Mouse (Mus musculus): Measurements from ENCODE around the gene Tmem132c. TPM values are rescaled to one million over a fixed set of nuclear protein-coding genes. Genes with fewer than 3 reads are reported as not detected.
"Not testable (repeated sequence)": the region's sequence is repeated elsewhere in the genome, so short reads cannot be mapped to it uniquely, and the experiment has no call there.

Gene Tmem132c
- polyA plus RNA-seq, 1 experiment from 2014 or later, result 0.93 TPM

GRCm38 (mm10) chr5:127346364-127346763 lies 104.8 kb downstream of the Tmem132c start:
- Histone ChIP-seq H3K4me1 (ENCODE audit: control insufficient read depth, insufficient read depth, low read length) (no peaks in the 10 kb centered on the region), H3K9ac (ENCODE audit: low read length) (no peak overlapping the region), H3K4me3 (ENCODE audit: low read length) (no peak overlapping the region), H3K27ac (ENCODE audit: low read length) (no peak overlapping the region), H3K36me3 (ENCODE audit: control insufficient read depth, insufficient read depth) (no peaks in the 10 kb centered on the region), H3K27me3 (ENCODE audit: control insufficient read depth, insufficient read depth, low read length) (no peaks in the 10 kb centered on the region), H3K4me2 (ENCODE audit: low read depth, low read length) (no peak overlapping the region), H3K9me3 (replicated peaks; ENCODE audit: control insufficient read depth, low read length) (no peaks in the 10 kb centered on the region)
- WGBS, result 87% methylated on average over 2 of the region's 2 CpGs
- no peak for ATAC-seq (replicated peaks; ENCODE audit: extremely low read depth, insufficient read depth, low FRiP score)

GRCm38 (mm10) chr5:127347053-127347748 lies 105.6 kb downstream of the Tmem132c start:
- no peaks in the 10 kb centered on the region for H3K36me3 ChIP-seq (ENCODE audit: control insufficient read depth, insufficient read depth)
- H3K27ac ChIP-seq (ENCODE audit: low read length), result no peak overlapping the region
- no peak overlapping the region for H3K4me2 ChIP-seq (ENCODE audit: low read depth, low read length)
- no peaks in the 10 kb centered on the region for H3K4me1 ChIP-seq (ENCODE audit: control insufficient read depth, insufficient read depth, low read length)
- no peak overlapping the region for H3K4me3 ChIP-seq (ENCODE audit: low read length)
- 78% methylated on average over 12 of the region's 12 CpGs for WGBS
- H3K9ac ChIP-seq (ENCODE audit: low read length), result no peak overlapping the region
- no peaks in the 10 kb centered on the region for H3K9me3 ChIP-seq (replicated peaks; ENCODE audit: control insufficient read depth, low read length)
- no peak for ATAC-seq (replicated peaks; ENCODE audit: extremely low read depth, insufficient read depth, low FRiP score)
- H3K27me3 ChIP-seq (ENCODE audit: control insufficient read depth, insufficient read depth, low read length), result no peaks in the 10 kb centered on the region

GRCm38 (mm10) chr5:127349221-127350065 lies 107.8 kb downstream of the Tmem132c start:
- Histone ChIP-seq H3K27ac (ENCODE audit: low read length) (no peak overlapping the region), H3K36me3 (ENCODE audit: control insufficient read depth, insufficient read depth) (no peaks in the 10 kb centered on the region), H3K4me3 (ENCODE audit: low read length) (no peak overlapping the region), H3K9me3 (replicated peaks; ENCODE audit: control insufficient read depth, low read length) (no peaks in the 10 kb centered on the region), H3K4me1 (ENCODE audit: control insufficient read depth, insufficient read depth, low read length) (no peaks in the 10 kb centered on the region), H3K4me2 (ENCODE audit: low read depth, low read length) (no peak overlapping the region), H3K27me3 (ENCODE audit: control insufficient read depth, insufficient read depth, low read length) (no peaks in the 10 kb centered on the region), H3K9ac (ENCODE audit: low read length) (no peak overlapping the region)
- ATAC-seq (replicated peaks; ENCODE audit: extremely low read depth, insufficient read depth, low FRiP score), result no peak
- 64% methylated on average over 9 of the region's 9 CpGs for WGBS

- ATAC-seq (replicated peaks; ENCODE audit: extremely low read depth, insufficient read depth, low FRiP score), result no peak
- no peaks in the 10 kb centered on the region for H3K9me3 ChIP-seq (replicated peaks; ENCODE audit: control insufficient read depth, low read length)
- H3K27me3 ChIP-seq (ENCODE audit: control insufficient read depth, insufficient read depth, low read length), result no peaks in the 10 kb centered on the region
- no peaks in the 10 kb centered on the region for H3K4me1 ChIP-seq (ENCODE audit: control insufficient read depth, insufficient read depth, low read length)
- 66% methylated on average over 2 of the region's 2 CpGs for WGBS
- no peak overlapping the region for H3K4me3 ChIP-seq (ENCODE audit: low read length)
- no peaks in the 10 kb centered on the region for H3K36me3 ChIP-seq (ENCODE audit: control insufficient read depth, insufficient read depth)
- H3K27ac ChIP-seq (ENCODE audit: low read length), result no peak overlapping the region
- H3K4me2 ChIP-seq (ENCODE audit: low read depth, low read length), result no peak overlapping the region
- H3K9ac ChIP-seq (ENCODE audit: low read length), result no peak overlapping the region
Measured at GRCm38 (mm10) chr5:127353002-127353401, 111.4 kb downstream of the Tmem132c start.

GRCm38 (mm10) chr5:127355836-127356235 lies 114.2 kb downstream of the Tmem132c start:
- WGBS, result 10% methylated on average over 8 of the region's 8 CpGs
- no peak overlapping the region for H3K27ac ChIP-seq (ENCODE audit: low read length)
- H3K9ac ChIP-seq (ENCODE audit: low read length), result no peak overlapping the region
- H3K9me3 ChIP-seq (replicated peaks; ENCODE audit: control insufficient read depth, low read length), result no peaks in the 10 kb centered on the region
- H3K36me3 ChIP-seq (ENCODE audit: control insufficient read depth, insufficient read depth), result no peaks in the 10 kb centered on the region
- no peaks in the 10 kb centered on the region for H3K4me1 ChIP-seq (ENCODE audit: control insufficient read depth, insufficient read depth, low read length)
- H3K4me2 ChIP-seq (ENCODE audit: low read depth, low read length), result no peak overlapping the region
- no peak overlapping the region for H3K4me3 ChIP-seq (ENCODE audit: low read length)
- H3K27me3 ChIP-seq (ENCODE audit: control insufficient read depth, insufficient read depth, low read length), result no peaks in the 10 kb centered on the region
- ATAC-seq (replicated peaks; ENCODE audit: extremely low read depth, insufficient read depth, low FRiP score), result no peak

GRCm38 (mm10) chr5:127357878-127358277 lies 116.3 kb downstream of the Tmem132c start:
- H3K27me3 ChIP-seq (ENCODE audit: control insufficient read depth, insufficient read depth, low read length); H3K4me3 ChIP-seq (ENCODE audit: low read length); H3K4me2 ChIP-seq (ENCODE audit: low read depth, low read length); H3K27ac ChIP-seq (ENCODE audit: low read length); H3K9ac ChIP-seq (ENCODE audit: low read length); H3K36me3 ChIP-seq (ENCODE audit: control insufficient read depth, insufficient read depth); H3K9me3 ChIP-seq (replicated peaks; ENCODE audit: control insufficient read depth, low read length); ATAC-seq (replicated peaks; ENCODE audit: extremely low read depth, insufficient read depth, low FRiP score); H3K4me1 ChIP-seq (ENCODE audit: control insufficient read depth, insufficient read depth, low read length): not testable (repeated sequence)
- WGBS, result 88% methylated on average over 4 of the region's 4 CpGs

GRCm38 (mm10) chr5:127361145-127361544 lies 119.5 kb downstream of the Tmem132c start:
- Histone ChIP-seq H3K9me3 (replicated peaks; ENCODE audit: control insufficient read depth, low read length) (no peaks in the 10 kb centered on the region; the same call in 1 of the 2 replicates), H3K4me1 (ENCODE audit: control insufficient read depth, insufficient read depth, low read length) (no peaks in the 10 kb centered on the region), H3K9ac (ENCODE audit: low read length) (no peak overlapping the region), H3K4me2 (ENCODE audit: low read depth, low read length) (no peak overlapping the region), H3K4me3 (ENCODE audit: low read length) (no peak overlapping the region), H3K36me3 (ENCODE audit: control insufficient read depth, insufficient read depth) (no peaks in the 10 kb centered on the region), H3K27me3 (ENCODE audit: control insufficient read depth, insufficient read depth, low read length) (no peaks in the 10 kb centered on the region), H3K27ac (ENCODE audit: low read length) (no peak overlapping the region)
- 66% methylated on average over 8 of the region's 8 CpGs for WGBS
- no peak for ATAC-seq (replicated peaks; ENCODE audit: extremely low read depth, insufficient read depth, low FRiP score)

- H3K4me3 ChIP-seq (ENCODE audit: low read length), result no peak overlapping the region
- H3K4me1 ChIP-seq (ENCODE audit: control insufficient read depth, insufficient read depth, low read length), result no peaks in the 10 kb centered on the region
- H3K36me3 ChIP-seq (ENCODE audit: control insufficient read depth, insufficient read depth), result no peaks in the 10 kb centered on the region
- H3K27me3 ChIP-seq (ENCODE audit: control insufficient read depth, insufficient read depth, low read length), result no peaks in the 10 kb centered on the region
- ATAC-seq (replicated peaks; ENCODE audit: extremely low read depth, insufficient read depth, low FRiP score), result no peak
- H3K9ac ChIP-seq (ENCODE audit: low read length), result no peak overlapping the region
- no peak overlapping the region for H3K4me2 ChIP-seq (ENCODE audit: low read depth, low read length)
- 21% methylated on average over 1 of the region's 1 CpGs for WGBS
- H3K9me3 ChIP-seq (replicated peaks; ENCODE audit: control insufficient read depth, low read length), result no peaks in the 10 kb centered on the region; the same call in 1 of the 2 replicates
- no peak overlapping the region for H3K27ac ChIP-seq (ENCODE audit: low read length)
Measured at GRCm38 (mm10) chr5:127365061-127365460, 123.5 kb downstream of the Tmem132c start.

- Histone ChIP-seq H3K4me1 (ENCODE audit: control insufficient read depth, insufficient read depth, low read length) (no peaks in the 10 kb centered on the region), H3K9me3 (replicated peaks; ENCODE audit: control insufficient read depth, low read length) (no peaks in the 10 kb centered on the region; the same call in 1 of the 2 replicates), H3K9ac (ENCODE audit: low read length) (no peak overlapping the region), H3K36me3 (ENCODE audit: control insufficient read depth, insufficient read depth) (no peaks in the 10 kb centered on the region), H3K27me3 (ENCODE audit: control insufficient read depth, insufficient read depth, low read length) (no peaks in the 10 kb centered on the region), H3K27ac (ENCODE audit: low read length) (no peak overlapping the region), H3K4me2 (ENCODE audit: low read depth, low read length) (no peak overlapping the region), H3K4me3 (ENCODE audit: low read length) (no peak overlapping the region)
- WGBS, result 83% methylated on average over 3 of the region's 3 CpGs
- ATAC-seq (replicated peaks; ENCODE audit: extremely low read depth, insufficient read depth, low FRiP score), result no peak
Measured at GRCm38 (mm10) chr5:127368191-127368590, 126.6 kb downstream of the Tmem132c start.

Measured in heart, embryonic 16.5 days (tissue).